In the genomic region with DNA sequence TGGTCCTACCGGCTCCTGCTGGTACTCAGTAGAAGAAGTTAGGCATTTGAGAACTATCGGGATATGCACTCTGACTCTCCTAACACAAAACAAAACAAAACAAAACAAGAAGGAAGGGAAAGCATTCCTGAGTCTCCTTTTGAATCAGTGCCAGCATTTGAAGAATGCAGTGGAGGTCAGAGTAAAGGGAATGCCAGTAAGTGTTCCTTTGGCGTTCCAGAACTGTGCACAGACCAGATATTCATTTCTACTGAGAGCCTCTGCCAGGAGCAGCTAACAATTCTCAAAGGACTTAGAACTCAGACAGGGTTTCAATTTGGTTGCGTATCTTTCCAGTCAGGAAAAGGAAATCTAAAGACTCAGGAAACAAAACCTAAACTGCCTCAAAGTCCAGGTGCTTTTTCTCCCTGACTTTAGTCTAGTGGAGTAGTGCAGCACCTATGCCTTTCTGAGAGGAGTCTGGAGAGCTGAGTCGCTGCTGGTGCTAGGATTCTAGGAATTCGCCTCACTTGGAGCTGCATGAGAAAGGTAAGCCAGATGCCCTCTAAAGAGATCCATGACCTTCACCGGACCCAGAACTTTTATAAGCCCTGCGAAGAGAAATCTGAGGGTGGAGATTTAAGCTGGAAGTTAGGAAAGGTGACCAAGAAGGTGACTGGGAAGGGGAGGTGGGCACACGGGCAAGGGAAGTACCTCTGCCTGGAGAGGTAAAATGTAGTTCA, we compare ENCODE assay signal across 9 mouse cellular contexts. TPM values are rescaled to one million over a fixed set of nuclear protein-coding genes. Genes with fewer than 3 reads are reported as not detected.
DNase-seq lines count a peak whose midpoint lies in the region; ATAC-seq and TF ChIP-seq lines count a peak whose summit lies in the region.
"Had no signal": no experiment of that assay in that cellular context is flagged by ENCODE, and none has a peak within 500 bp of the region (broad histone marks: within the 10 kb centered on the region; RNA-seq: fewer than 3 reads in every experiment).

TSS of gene Plscr2 (plus strand) at position 117 of the 722 bp plus-strand sequence.

- H3K9ac ChIP-seq in hindbrain, embryonic 14.5 days = no peak within 1 kb of the TSS
- H3K9ac ChIP-seq: liver, embryonic 14.5 days had no signal

- TF ChIP-seq POLR2A in spleen, adult 2 months (IDR thresholded peaks at IDR 0.05; ENCODE audit: low read depth, low read length) = no peak

- H3K27me3 ChIP-seq in spleen, adult 2 months (ENCODE audit: control insufficient read depth, insufficient read depth, low read length) = no peaks in the 10 kb centered on the region
- H3K27me3 ChIP-seq in hindbrain, embryonic 14.5 days (ENCODE audit: control insufficient read depth, insufficient read depth, low read length) = no peaks in the 10 kb centered on the region

- no peak for ATAC-seq in hindbrain, embryonic 14.5 days (ENCODE audit: low FRiP score)

- H3K4me1 ChIP-seq in spleen, adult 2 months (ENCODE audit: control insufficient read depth, insufficient read depth, insufficient read length) = no peaks in the 10 kb centered on the region; the same call in 1 of the 2 replicates
- H3K4me1 ChIP-seq in hindbrain, embryonic 14.5 days (replicated peaks; ENCODE audit: control insufficient read depth, insufficient read depth, low read length) = no peaks in the 10 kb centered on the region

- DNase-seq in spleen, adult 2 months (ENCODE audit: low read depth in 1 of 2, low spot score in 2 of 2) = no peak
- no peak for DNase-seq in spleen, postnatal 4 days (ENCODE audit: low spot score in 2 of 2)
- DNase-seq in heart, adult 8-10 months (ENCODE audit: low spot score) = peak; percentile 77
- peak; percentile 75 to 80 for DNase-seq in kidney, postnatal 25 days
- DNase-seq in embryo, embryonic 10.5 days (ENCODE audit: low spot score) = no peak
- DNase-seq in cerebellum, adult 11 months = no peak
- no peak for DNase-seq in hindbrain, embryonic 14.5 days (ENCODE audit: low spot score)
- DNase-seq in left cerebral cortex, postnatal 4 days = no peak

- no peak within 1 kb of the TSS for H3K4me3 ChIP-seq in spleen, adult 2 months (ENCODE audit: extremely low read depth, insufficient read depth, insufficient read length)
- no peak within 1 kb of the TSS for H3K4me3 ChIP-seq in hindbrain, embryonic 14.5 days (replicated peaks; ENCODE audit: low read length)

- H3K9me3 ChIP-seq in hindbrain, embryonic 14.5 days (ENCODE audit: control insufficient read depth, low read length) = no peaks in the 10 kb centered on the region

- intact Hi-C loops in left cerebral cortex, postnatal 4 days (cut with DNase I) = no loop called here

- TF ChIP-seq CTCF in spleen, adult 2 months (IDR thresholded peaks at IDR 0.05; ENCODE audit: extremely low read depth, insufficient read depth, insufficient read length, insufficient replicate concordance) = no peak

- H3K4me2 ChIP-seq in hindbrain, embryonic 14.5 days (replicated peaks) = no peak within 1 kb of the TSS

- 89% methylated on average over 9 of the region's 9 CpGs for WGBS in spleen, adult 2 months
- WGBS in hindbrain, embryonic 14.5 days = 66% methylated on average over 9 of the region's 9 CpGs

- no peaks in the 10 kb centered on the region for H3K36me3 ChIP-seq in spleen, adult 2 months (ENCODE audit: control insufficient read depth, insufficient read depth, low read length)
- no peaks in the 10 kb centered on the region for H3K36me3 ChIP-seq in hindbrain, embryonic 14.5 days (replicated peaks; ENCODE audit: control insufficient read depth, insufficient read depth)

- peak within 1 kb of the TSS; percentile 47; the same call in 1 of the 2 replicates for H3K27ac ChIP-seq in spleen, adult 2 months (ENCODE audit: insufficient read depth, low read length)
- H3K27ac ChIP-seq in hindbrain, embryonic 14.5 days = no peak within 1 kb of the TSS
- H3K27ac ChIP-seq: liver, embryonic 14.5 days had no signal

RNA-seq across cellular contexts. Expression of gene Plscr2, which starts in this region (rescaled TPM):
- polyA plus RNA-seq in spleen, adult 2 months (2012; rRNA removed) = 0.98 and 1.3 TPM in 2 replicates
- 10 to 100 TPM; 21.5 to 33.4 (median 26.9) TPM for total RNA-seq in heart, adult 8-10 months (2022)
- 0.61 and 0.71 TPM in 2 replicates for polyA plus RNA-seq in hindbrain, embryonic 14.5 days (2014; fragmentation: Nextera tagmentation; extraction: Ambion mirVana)
- total RNA-seq in left cerebral cortex, postnatal 4 days (2021) = 1 to 10 TPM; 1.3 to 1.4 TPM

Comparison
In these comparisons a context has a peak if more than half of its experiments do, and no peak if none do; other contexts are left out.
1. RNA of gene Plscr2 (total RNA-seq): 21.5 to 33.4 TPM in heart, adult 8-10 months; 1.3 to 1.4 TPM in left cerebral cortex, postnatal 4 days; every median in the first group is over 4 times any median in the second.
2. DNase-seq: peak in heart, adult 8-10 months (single experiment) and kidney, postnatal 25 days (2 of 2); none in spleen, adult 2 months (0 of 2), spleen, postnatal 4 days (0 of 2), embryo, embryonic 10.5 days (single experiment), cerebellum, adult 11 months (single experiment), hindbrain, embryonic 14.5 days (single experiment) and left cerebral cortex, postnatal 4 days (single experiment).